Mouse (Mus musculus) hindbrain, postnatal 0 days (tissue): Measurements from ENCODE around the gene Myh3. TPM values are rescaled to one million over a fixed set of nuclear protein-coding genes. Genes with fewer than 3 reads are reported as not detected.
"Not testable (repeated sequence)": the region's sequence is repeated elsewhere in the genome, so short reads cannot be mapped to it uniquely, and the experiment has no call there.

Source experiments
- ATAC-seq: fragments of 200-750 bp; cut with Nextera tagmentation; 2 replicates; pipeline ENCODE4 v1.8.0; 2017; ENCODE audit warnings: mild to moderate bottlenecking, moderate TSS enrichment, moderate library complexity
- DNase-seq: peaks from one replicate; pipeline ENCODE4 v3.0.0-alpha.2; 2015; ENCODE audit warnings: low spot score
- H3K27ac ChIP-seq: fragments of 300-500 bp; sonication (generic); 2 replicates; pipeline ENCODE4 v1.5.1; 2014; ENCODE audit warnings: mild to moderate bottlenecking
- H3K27me3 ChIP-seq: fragments of 300-500 bp; sonication (generic); 2 replicates; pipeline ENCODE4 v1.6.1; 2014; ENCODE audit warnings: low read length, mixed read lengths; ENCODE audit not compliant: insufficient read depth
- H3K36me3 ChIP-seq: fragments of 300-500 bp; sonication (generic); 2 replicates; pipeline ENCODE4 v1.6.1; 2014; ENCODE audit warnings: low read length, mixed read lengths; ENCODE audit not compliant: insufficient read depth
- H3K4me1 ChIP-seq: fragments of 300-500 bp; sonication (generic); 2 replicates; pipeline ENCODE4 v1.6.1; 2014; ENCODE audit warnings: antibody characterized with exemption, low read length, mixed read lengths; ENCODE audit not compliant: insufficient read depth
- H3K4me2 ChIP-seq: fragments of 300-500 bp; sonication (generic); 2 replicates; pipeline ENCODE4 v1.6.1; 2014; ENCODE audit warnings: low read depth, mild to moderate bottlenecking, low read length, moderate library complexity, mixed read lengths
- H3K4me3 ChIP-seq: fragments of 300-500 bp; sonication (generic); 2 replicates; pipeline ENCODE4 v1.5.1; 2014; ENCODE audit warnings: low read length
- H3K9ac ChIP-seq: fragments of 300-500 bp; sonication (generic); replicated peaks from 2 replicates; pipeline ENCODE4 v1.6.1; 2014; ENCODE audit warnings: mild to moderate bottlenecking, low read length, moderate library complexity, mixed read lengths
- H3K9me3 ChIP-seq: fragments of 300-500 bp; sonication (generic); 2 replicates; pipeline ENCODE4 v1.6.1; 2016; ENCODE audit warnings: low read length, mixed read lengths
- CTCF ChIP-seq: IDR thresholded peaks from 2 replicates; pipeline ENCODE4 v1.5.1; 2016; ENCODE audit warnings: antibody characterized with exemption, control low read depth, low read depth
- WGBS: fragments of 180-500 bp; shearing (Covaris S2); extraction: QIAGEN DNeasy Blood & Tissue Kit; methylation state at CpG from one replicate; pipeline ENCODE4 v1.1.7; 2014; 5-methylcytosine and 5-hydroxymethylcytosine counted together
- polyA plus RNA-seq: library from polyadenylated mRNA; unstranded; fragments of >200 nt; fragmentation: Nextera tagmentation; extraction: Ambion mirVana; gene quantifications from 2 replicates; pipeline ENCODE4 v1.2.1, GENCODE M21; 2015
- total RNA-seq: library from RNA; depleted of rRNA; stranded (reverse); fragments of >200 nt; gene quantifications from 2 replicates; pipeline ENCODE4 v1.2.3, GENCODE M21; 2014

Gene Myh3
- total and polyA plus RNA-seq, 2 experiments from 2014 or later = 0.25 to 1.1 TPM

- H3K27ac ChIP-seq = no peak overlapping the region
- DNase-seq = no peak
- 86% methylated on average over 12 of the region's 12 CpGs for WGBS
- H3K4me3 ChIP-seq = no peak overlapping the region
- no peak for ATAC-seq
- H3K4me1 ChIP-seq = no peaks in the 10 kb centered on the region
- H3K9me3 ChIP-seq = no peaks in the 10 kb centered on the region
- no peak overlapping the region for H3K9ac ChIP-seq
- no peak overlapping the region for H3K4me2 ChIP-seq
- H3K27me3 ChIP-seq = peaks cover 13% of the 10 kb centered on the region; the same call in 1 of the 2 replicates
- no peak for TF ChIP-seq CTCF
- H3K36me3 ChIP-seq = no peaks in the 10 kb centered on the region
Measured at GRCm38 (mm10) chr11:67087225-67087624, 9.1 kb downstream of the Myh3 start.

GRCm38 (mm10) chr11:67092354-67092753 is 14.3 kb downstream of the Myh3 start:
- H3K27ac ChIP-seq, H3K36me3 ChIP-seq, H3K4me2 ChIP-seq, H3K4me1 ChIP-seq, DNase-seq, H3K9me3 ChIP-seq, H3K4me3 ChIP-seq, H3K27me3 ChIP-seq, H3K9ac ChIP-seq, ATAC-seq: not testable (repeated sequence)
- 86% methylated on average over 12 of the region's 12 CpGs for WGBS

GRCm38 (mm10) chr11:67093201-67093600 is 15.1 kb downstream of the Myh3 start:
- Histone ChIP-seq H3K4me1 (no peaks in the 10 kb centered on the region), H3K27me3 (no peaks in the 10 kb centered on the region), H3K9ac (no peak overlapping the region), H3K4me3 (no peak overlapping the region), H3K9me3 (no peaks in the 10 kb centered on the region), H3K4me2 (no peak overlapping the region), H3K27ac (no peak overlapping the region), H3K36me3 (no peaks in the 10 kb centered on the region)
- ATAC-seq (no peak), DNase-seq (no peak)
- WGBS = 84% methylated on average over 9 of the region's 9 CpGs
- TF ChIP-seq CTCF = no peak

GRCm38 (mm10) chr11:67093652-67094051 is 15.6 kb downstream of the Myh3 start:
- 95% methylated on average over 5 of the region's 5 CpGs for WGBS
- no peak for TF ChIP-seq CTCF
- no peak overlapping the region for H3K9ac ChIP-seq
- ATAC-seq = no peak
- H3K27ac ChIP-seq = no peak overlapping the region
- H3K9me3 ChIP-seq = no peaks in the 10 kb centered on the region
- H3K27me3 ChIP-seq = no peaks in the 10 kb centered on the region
- no peak for DNase-seq
- no peaks in the 10 kb centered on the region for H3K36me3 ChIP-seq
- H3K4me2 ChIP-seq = no peak overlapping the region
- H3K4me1 ChIP-seq = no peaks in the 10 kb centered on the region
- no peak overlapping the region for H3K4me3 ChIP-seq

GRCm38 (mm10) chr11:67094470-67094869 is 16.4 kb downstream of the Myh3 start:
- Histone ChIP-seq H3K4me1 (no peaks in the 10 kb centered on the region), H3K27ac (no peak overlapping the region), H3K27me3 (no peaks in the 10 kb centered on the region), H3K9ac (no peak overlapping the region), H3K4me2 (no peak overlapping the region), H3K9me3 (no peaks in the 10 kb centered on the region), H3K4me3 (no peak overlapping the region), H3K36me3 (no peaks in the 10 kb centered on the region)
- no peak for DNase-seq
- TF ChIP-seq CTCF = no peak
- ATAC-seq = no peak
- WGBS = 81% methylated on average over 29 of the region's 29 CpGs

- H3K9ac ChIP-seq = no peak overlapping the region
- H3K4me1 ChIP-seq = no peaks in the 10 kb centered on the region
- H3K4me2 ChIP-seq = no peak overlapping the region
- no peaks in the 10 kb centered on the region for H3K27me3 ChIP-seq
- no peaks in the 10 kb centered on the region for H3K36me3 ChIP-seq
- DNase-seq (no peak), ATAC-seq (no peak)
- no peak overlapping the region for H3K27ac ChIP-seq
- H3K4me3 ChIP-seq = no peak overlapping the region
- WGBS = 92% methylated on average over 10 of the region's 10 CpGs
- TF ChIP-seq CTCF = no peak
- H3K9me3 ChIP-seq = no peaks in the 10 kb centered on the region
Measured at GRCm38 (mm10) chr11:67097709-67098108, 19.6 kb downstream of the Myh3 start.

- no peaks in the 10 kb centered on the region for H3K27me3 ChIP-seq
- H3K4me2 ChIP-seq = no peak overlapping the region
- TF ChIP-seq CTCF = no peak
- no peaks in the 10 kb centered on the region for H3K36me3 ChIP-seq
- no peak overlapping the region for H3K27ac ChIP-seq
- H3K9ac ChIP-seq = no peak overlapping the region
- 81% methylated on average over 11 of the region's 11 CpGs for WGBS
- H3K4me1 ChIP-seq = no peaks in the 10 kb centered on the region
- no peak overlapping the region for H3K4me3 ChIP-seq
- ATAC-seq = no peak
- no peaks in the 10 kb centered on the region for H3K9me3 ChIP-seq
- no peak for DNase-seq
Measured at GRCm38 (mm10) chr11:67098427-67098826, 20.3 kb downstream of the Myh3 start.

GRCm38 (mm10) chr11:67099241-67099640 is 21.1 kb downstream of the Myh3 start:
- ATAC-seq (no peak), DNase-seq (no peak)
- Histone ChIP-seq H3K27me3 (no peaks in the 10 kb centered on the region), H3K4me3 (no peak overlapping the region), H3K4me1 (no peaks in the 10 kb centered on the region), H3K36me3 (no peaks in the 10 kb centered on the region), H3K9ac (no peak overlapping the region), H3K27ac (no peak overlapping the region), H3K9me3 (no peaks in the 10 kb centered on the region), H3K4me2 (no peak overlapping the region)
- no peak for TF ChIP-seq CTCF
- whole genome bisulfite sequencing = 94% methylated on average over 16 of the region's 16 CpGs
